Mouse (Mus musculus) liver, adult 2 months (tissue): Measurements from ENCODE around the gene Frmd3.

ENCODE experiments used
- CTCF ChIP-seq: fragments of 200-500 bp; IDR thresholded peaks from 2 replicates; pipeline ENCODE4 v1.5.1; 2011; ENCODE audit warnings: low read depth, low read length, control low read depth
- POLR2A ChIP-seq: fragments of 200-500 bp; IDR thresholded peaks from 2 replicates; pipeline ENCODE4 v1.6.1; 2011; ENCODE audit warnings: low read length, control low read depth; ENCODE audit not compliant: insufficient read depth; ENCODE audit errors: extremely low read depth

DNA sequence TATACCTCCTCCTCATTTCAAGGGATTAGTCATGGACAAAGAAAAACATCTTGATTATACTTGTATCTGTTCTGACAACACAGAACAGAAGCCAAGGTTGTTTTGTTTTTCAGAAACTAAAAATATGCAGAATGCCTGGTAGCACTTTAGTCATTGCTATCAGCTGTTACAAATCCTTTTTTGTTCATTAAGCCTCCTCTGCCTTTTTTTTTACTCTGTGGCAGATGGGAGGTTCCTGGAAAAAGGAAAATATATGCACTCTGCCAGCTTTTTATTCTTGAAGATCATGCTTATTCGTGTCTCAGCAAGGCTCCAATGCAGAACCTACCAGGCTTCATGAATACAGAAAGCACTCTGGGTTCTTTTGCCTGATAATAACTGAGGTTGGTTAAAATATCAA is 38.5 kb downstream of the Frmd3 start:
- no peak for TF ChIP-seq CTCF
- no peak for TF ChIP-seq POLR2A
